Mouse (Mus musculus) heart, embryonic 13.5 days (tissue): ENCODE data around the gene Znrd1as. TPM values are rescaled to one million over a fixed set of nuclear protein-coding genes. Genes with fewer than 3 reads are reported as not detected.

Experiments
- ATAC-seq: fragments of 200-750 bp; cut with Nextera tagmentation; 2 replicates; pipeline ENCODE4 v1.8.0; 2017; ENCODE audit warnings: moderate TSS enrichment; ENCODE audit not compliant: insufficient number of reproducible peaks, low FRiP score, low TSS enrichment; ENCODE audit errors: extremely low read depth
- H3K27ac ChIP-seq: fragments of 300-500 bp; sonication (generic); replicated peaks from 2 replicates; pipeline ENCODE4 v1.5.1; 2015; ENCODE audit warnings: moderate library complexity, mild to moderate bottlenecking, inconsistent platforms
- H3K27me3 ChIP-seq: fragments of 300-500 bp; sonication (generic); replicated peaks from 2 replicates; pipeline ENCODE4 v1.6.1; 2015; ENCODE audit warnings: mild to moderate bottlenecking, inconsistent platforms
- H3K36me3 ChIP-seq: fragments of 300-500 bp; sonication (generic); 2 replicates; pipeline ENCODE4 v1.6.1; 2015; ENCODE audit warnings: mild to moderate bottlenecking, inconsistent platforms
- H3K4me1 ChIP-seq: fragments of 300-500 bp; sonication (generic); 2 replicates; pipeline ENCODE4 v1.6.1; 2015; ENCODE audit warnings: inconsistent platforms
- H3K4me2 ChIP-seq: fragments of 300-500 bp; sonication (generic); 2 replicates; pipeline ENCODE4 v1.6.1; 2015; ENCODE audit warnings: inconsistent platforms, mild to moderate bottlenecking, moderate library complexity
- H3K4me3 ChIP-seq: fragments of 300-500 bp; sonication (generic); 2 replicates; pipeline ENCODE4 v1.5.1; 2015; ENCODE audit warnings: moderate library complexity, mild to moderate bottlenecking, inconsistent platforms
- H3K9ac ChIP-seq: fragments of 300-500 bp; sonication (generic); 2 replicates; pipeline ENCODE4 v1.6.1; 2015; ENCODE audit warnings: inconsistent platforms, mild to moderate bottlenecking, moderate library complexity
- H3K9me3 ChIP-seq: fragments of 300-500 bp; sonication (generic); 2 replicates; pipeline ENCODE4 v1.6.1; 2016; ENCODE audit warnings: inconsistent platforms
- WGBS: fragments of 180-500 bp; shearing (Covaris S2); methylation state at CpG from one replicate; pipeline ENCODE4 v1.1.7; 2015; ENCODE audit warnings: mixed read lengths; 5-methylcytosine and 5-hydroxymethylcytosine counted together
- polyA plus RNA-seq: library from polyadenylated mRNA; unstranded; fragments of >200 nt; fragmentation: Nextera tagmentation; extraction: Ambion mirVana; gene quantifications from 2 replicates; pipeline ENCODE4 v1.2.1, GENCODE M21; 2015

Znrd1as gene
- polyA plus RNA-seq, 1 experiment from 2014 or later: 6.2 TPM

GRCm38 (mm10) chr17:36950981-36951947, 7.1 kb upstream of the Znrd1as start, which contains the start of gene Ppp1r11:
Gene Ppp1r11 (minus strand): TSS chr17:36951741.
- ATAC-seq: peak; percentile 95
- H3K36me3 ChIP-seq: peaks cover 42% of the 10 kb centered on the region
- peak within 1 kb of the TSS; percentile 76 for H3K27ac ChIP-seq
- peaks cover 16% of the 10 kb centered on the region for H3K27me3 ChIP-seq
- 2% methylated on average over 36 of the region's 36 CpGs for WGBS
- peak within 1 kb of the TSS; percentile 85 for H3K4me3 ChIP-seq
- peak within 1 kb of the TSS; percentile 86 for H3K4me2 ChIP-seq
- H3K9ac ChIP-seq: peak within 1 kb of the TSS; percentile 92
- H3K9me3 ChIP-seq: no peaks in the 10 kb centered on the region
- peaks cover 21% of the 10 kb centered on the region for H3K4me1 ChIP-seq

- Histone ChIP-seq H3K4me2 (no peak overlapping the region), H3K27ac (no peak overlapping the region), H3K9ac (no peak overlapping the region), H3K27me3 (peaks cover 5% of the 10 kb centered on the region; the same call in 1 of the 2 replicates), H3K9me3 (no peaks in the 10 kb centered on the region), H3K4me1 (peaks cover 21% of the 10 kb centered on the region), H3K36me3 (peaks cover 50% of the 10 kb centered on the region), H3K4me3 (no peak overlapping the region)
- 89% methylated on average over 2 of the region's 2 CpGs for WGBS
- no peak for ATAC-seq
Observed at GRCm38 (mm10) chr17:36952631-36953030, 5.8 kb upstream of the Znrd1as start.

GRCm38 (mm10) chr17:36953062-36953461, 5.3 kb upstream of the Znrd1as start:
- ATAC-seq: no peak
- Histone ChIP-seq H3K9me3 (no peaks in the 10 kb centered on the region), H3K9ac (no peak overlapping the region), H3K4me2 (no peak overlapping the region), H3K4me1 (peaks cover 20% of the 10 kb centered on the region), H3K27ac (no peak overlapping the region), H3K36me3 (peaks cover 50% of the 10 kb centered on the region), H3K4me3 (no peak overlapping the region), H3K27me3 (peaks cover 4% of the 10 kb centered on the region; the same call in 1 of the 2 replicates)
- 83% methylated on average over 1 of the region's 1 CpGs for WGBS

- no peaks in the 10 kb centered on the region for H3K27me3 ChIP-seq
- ATAC-seq: no peak
Observed at GRCm38 (mm10) chr17:36958884-36959283, 492 bp downstream of the Znrd1as start.

GRCm38 (mm10) chr17:36961125-36961524, 2.7 kb downstream of the Znrd1as start:
- peaks cover 17% of the 10 kb centered on the region for H3K4me1 ChIP-seq
- H3K4me3 ChIP-seq: no peak overlapping the region
- H3K36me3 ChIP-seq: peaks cover 12% of the 10 kb centered on the region
- ATAC-seq: no peak
- no peak overlapping the region for H3K27ac ChIP-seq
- no peak overlapping the region for H3K4me2 ChIP-seq
- WGBS: 54% methylated on average over 1 of the region's 1 CpGs
- no peak overlapping the region for H3K9ac ChIP-seq
- no peaks in the 10 kb centered on the region for H3K27me3 ChIP-seq
- H3K9me3 ChIP-seq: no peaks in the 10 kb centered on the region

More at GRCm38 (mm10) chr17:36958884-36959283, 492 bp downstream of the Znrd1as start:
- Histone ChIP-seq H3K9ac (peak overlapping the region; percentile 89), H3K4me2 (peak overlapping the region; percentile 90), H3K27ac (peak overlapping the region; percentile 86), H3K4me1 (peaks cover 17% of the 10 kb centered on the region), H3K36me3 (peaks cover 26% of the 10 kb centered on the region), H3K4me3 (peak overlapping the region; percentile 82), H3K9me3 (no peaks in the 10 kb centered on the region)
- WGBS: 12% methylated on average over 12 of the region's 12 CpGs

GRCm38 (mm10) chr17:36966875-36967274, 8.5 kb downstream of the Znrd1as start:
- H3K4me3 ChIP-seq: no peak overlapping the region
- no peak overlapping the region for H3K27ac ChIP-seq
- H3K27me3 ChIP-seq: no peaks in the 10 kb centered on the region
- H3K4me1 ChIP-seq: no peaks in the 10 kb centered on the region
- no peaks in the 10 kb centered on the region for H3K9me3 ChIP-seq
- H3K4me2 ChIP-seq: no peak overlapping the region
- no peak for ATAC-seq
- peaks cover 3% of the 10 kb centered on the region for H3K36me3 ChIP-seq
- no peak overlapping the region for H3K9ac ChIP-seq
- 59% methylated on average over 1 of the region's 1 CpGs for WGBS

GRCm38 (mm10) chr17:36970316-36970890, 12.0 kb downstream of the Znrd1as start:
- H3K9me3 ChIP-seq: no peaks in the 10 kb centered on the region
- WGBS: 76% methylated on average over 14 of the region's 14 CpGs
- no peak overlapping the region for H3K4me2 ChIP-seq
- H3K27ac ChIP-seq: no peak overlapping the region
- H3K4me3 ChIP-seq: no peak overlapping the region
- no peak overlapping the region for H3K9ac ChIP-seq
- H3K36me3 ChIP-seq: no peaks in the 10 kb centered on the region; the same call in 1 of the 2 replicates
- H3K4me1 ChIP-seq: no peaks in the 10 kb centered on the region
- no peaks in the 10 kb centered on the region for H3K27me3 ChIP-seq
- no peak for ATAC-seq

GRCm38 (mm10) chr17:36971172-36971850, 12.9 kb downstream of the Znrd1as start:
- no peak for ATAC-seq
- Histone ChIP-seq H3K27ac (no peak overlapping the region), H3K4me1 (no peaks in the 10 kb centered on the region), H3K9ac (no peak overlapping the region), H3K36me3 (no peaks in the 10 kb centered on the region), H3K9me3 (no peaks in the 10 kb centered on the region), H3K4me2 (no peak overlapping the region), H3K27me3 (no peaks in the 10 kb centered on the region), H3K4me3 (no peak overlapping the region)
- 82% methylated on average over 6 of the region's 6 CpGs for WGBS

GRCm38 (mm10) chr17:36972791-36973190, 14.4 kb downstream of the Znrd1as start:
- no peak overlapping the region for H3K9ac ChIP-seq
- H3K4me1 ChIP-seq: no peaks in the 10 kb centered on the region
- WGBS: 70% methylated on average over 3 of the region's 3 CpGs
- H3K4me3 ChIP-seq: no peak overlapping the region
- no peak overlapping the region for H3K27ac ChIP-seq
- H3K9me3 ChIP-seq: no peaks in the 10 kb centered on the region
- H3K4me2 ChIP-seq: no peak overlapping the region
- H3K36me3 ChIP-seq: no peaks in the 10 kb centered on the region
- no peak for ATAC-seq
- H3K27me3 ChIP-seq: no peaks in the 10 kb centered on the region

- Histone ChIP-seq H3K4me1 (no peaks in the 10 kb centered on the region), H3K4me3 (no peak overlapping the region)
- WGBS: 65% methylated on average over 8 of the region's 8 CpGs
Observed at GRCm38 (mm10) chr17:36973271-36973787, 14.9 kb downstream of the Znrd1as start.

More at GRCm38 (mm10) chr17:36973271-36973787, 14.9 kb downstream of the Znrd1as start:
- H3K27ac ChIP-seq: no peak overlapping the region
- no peak for ATAC-seq
- no peak overlapping the region for H3K9ac ChIP-seq
- H3K36me3 ChIP-seq: no peaks in the 10 kb centered on the region
- H3K9me3 ChIP-seq: no peaks in the 10 kb centered on the region
- H3K4me2 ChIP-seq: no peak overlapping the region
- H3K27me3 ChIP-seq: no peaks in the 10 kb centered on the region
